Mouse (Mus musculus): ENCODE measurements around the gene Phtf2.

Phtf2 gene

DNA sequence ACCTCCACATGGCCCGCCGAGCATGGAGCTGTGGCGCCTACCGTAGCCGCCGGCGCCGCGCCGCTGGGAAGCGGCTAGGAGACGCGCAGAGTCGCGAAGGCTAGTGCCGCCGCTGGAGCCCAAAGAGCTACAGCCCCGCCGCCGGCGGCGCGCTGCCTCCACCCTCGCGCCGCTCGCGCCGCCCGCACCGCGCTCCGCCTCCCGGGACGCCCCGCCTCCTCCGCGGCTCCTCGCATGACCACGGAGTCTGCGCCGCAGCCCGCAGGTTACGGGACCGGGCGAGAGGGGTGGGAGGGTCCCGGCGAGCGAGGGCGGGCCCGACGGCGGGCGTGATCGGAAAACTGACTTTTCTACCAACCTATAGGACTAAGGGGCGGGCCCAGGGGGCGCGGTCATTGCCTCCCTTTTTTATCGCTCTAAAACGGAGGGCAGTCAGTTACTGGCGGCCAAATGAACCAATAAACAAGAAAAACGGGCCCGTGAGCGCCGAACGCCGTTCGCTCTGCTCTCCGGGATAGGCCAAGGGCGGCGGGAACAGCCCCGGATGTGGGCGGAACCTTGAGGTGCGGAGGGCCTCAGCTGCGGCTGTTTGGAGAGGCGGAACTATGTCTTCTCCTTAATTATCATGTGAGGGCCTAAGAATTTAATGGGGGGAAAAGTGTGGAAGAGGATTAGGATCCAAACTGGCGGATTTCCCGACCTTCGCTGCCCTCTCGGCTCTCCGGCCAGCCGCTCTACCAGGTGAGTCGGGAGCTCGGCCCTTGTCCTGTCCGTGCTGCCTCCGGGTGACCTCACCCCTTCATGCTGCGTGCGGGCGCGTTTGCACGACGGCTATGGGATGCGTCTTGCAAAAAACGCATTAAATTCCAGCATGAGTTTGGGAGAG lies at the start of gene Phtf2, which contains the start of gene Tmem60:
TSS of gene Phtf2 (minus strand) at position 210 of the 886 bp plus-strand sequence.
TSS of gene Tmem60 (plus strand) at position 277 of the 886 bp plus-strand sequence.
- in situ Hi-C loops (cut with MboI, MseI): no loop called here

DNA sequence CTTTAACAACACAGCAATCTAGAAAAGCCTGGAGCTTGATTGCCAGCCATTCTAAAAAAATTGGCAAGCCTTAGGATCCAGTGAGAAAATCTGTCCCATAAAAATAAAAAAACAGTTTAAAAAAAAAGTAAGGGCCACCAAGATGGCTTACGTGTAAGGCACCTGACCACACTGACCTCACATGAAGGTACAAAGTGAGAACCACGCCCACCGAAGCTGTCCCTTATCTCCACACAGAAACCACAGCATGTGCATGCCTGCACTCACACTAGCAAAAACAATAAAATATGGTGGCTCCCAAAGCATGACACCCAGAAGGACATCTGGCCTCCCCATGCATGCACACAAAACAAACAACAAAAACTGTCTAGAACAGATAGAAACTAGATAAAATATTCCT lies 49.4 kb upstream of the Phtf2 start:
- in situ Hi-C loops (cut with MboI, MseI): no loop called here

GRCm38 (mm10) chr5:20930430-20930829 lies 48.5 kb upstream of the Phtf2 start:
- in situ Hi-C loops (cut with MboI, MseI): no loop called here

- in situ Hi-C loops (cut with MboI, MseI): no loop called here
Measured at GRCm38 (mm10) chr5:20929669-20930151, 47.8 kb upstream of the Phtf2 start.

GRCm38 (mm10) chr5:20925451-20925850 lies 43.5 kb upstream of the Phtf2 start:
- in situ Hi-C loops (cut with MboI, MseI): no loop called here

- in situ Hi-C loops (cut with MboI, MseI): no loop called here
Measured at GRCm38 (mm10) chr5:20924608-20925007, 42.7 kb upstream of the Phtf2 start.

DNA sequence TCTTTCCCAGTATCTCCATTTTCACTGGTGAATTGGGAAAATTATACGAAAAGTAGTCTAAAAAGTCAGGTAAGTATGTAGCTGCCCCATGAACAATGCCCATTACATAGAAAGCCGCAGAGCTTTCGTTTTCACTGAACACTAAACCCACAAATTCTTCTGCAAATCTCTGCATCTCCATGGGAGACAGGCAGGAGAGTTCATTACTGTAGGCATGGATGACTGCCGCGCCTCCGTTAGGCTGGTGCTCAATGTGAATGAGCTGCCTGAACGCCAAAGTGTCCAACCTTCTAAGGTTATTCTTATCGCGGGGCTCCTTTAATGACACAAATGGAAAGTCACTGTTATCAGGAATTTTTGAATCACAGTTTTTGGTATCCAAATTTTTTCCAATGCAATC lies 37.6 kb upstream of the Phtf2 start:
- in situ Hi-C loops (cut with MboI, MseI): no loop called here

GRCm38 (mm10) chr5:20918967-20919366 lies 37.0 kb upstream of the Phtf2 start:
- in situ Hi-C loops (cut with MboI, MseI): no loop called here

DNA sequence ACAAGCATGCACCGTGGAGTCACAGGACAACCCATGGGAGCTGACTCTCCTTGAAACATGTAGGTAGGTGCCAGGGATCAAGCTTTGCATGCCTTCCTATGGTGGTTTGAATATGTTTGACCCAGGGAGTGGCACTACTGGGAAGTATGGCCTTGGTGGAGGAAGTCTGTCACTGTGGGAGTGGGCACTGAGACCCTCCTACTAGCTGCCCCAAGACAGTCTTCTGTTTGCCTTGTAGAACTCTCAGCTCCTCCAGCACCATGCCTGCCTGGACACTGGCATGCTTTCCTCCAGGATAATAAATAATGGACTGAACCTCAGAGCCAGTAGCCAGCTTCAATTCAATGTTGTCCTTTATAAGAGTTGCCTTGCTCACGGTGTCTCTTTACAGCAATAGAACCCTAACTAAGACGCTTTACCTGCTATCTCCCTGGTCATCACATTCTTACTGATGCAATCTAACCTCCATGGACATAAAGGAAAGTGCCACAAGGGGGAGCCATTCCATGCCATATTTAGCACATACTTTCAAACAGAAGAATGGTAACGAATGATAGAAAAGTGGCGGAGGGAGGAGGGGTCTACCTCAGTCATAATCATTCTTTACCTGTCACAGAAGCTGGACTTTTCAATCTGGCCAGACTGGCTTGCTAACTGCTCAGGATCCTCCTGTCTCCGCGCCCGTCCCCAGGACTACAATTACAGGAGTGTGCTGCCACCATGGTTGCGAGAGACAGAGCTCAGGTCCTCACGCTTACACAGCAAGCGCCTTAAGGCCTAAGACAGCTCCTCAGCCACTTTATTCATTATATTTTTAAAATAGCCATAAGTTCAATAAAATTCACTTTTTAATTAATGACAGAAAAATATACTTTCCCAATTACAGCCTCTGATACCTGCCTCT lies 31.7 kb upstream of the Phtf2 start:
- in situ Hi-C loops (cut with MboI, MseI): loop anchor here (5.0 kb wide), 1 partner anchor 49 kb away; no protein-coding TSS in a partner anchor

DNA sequence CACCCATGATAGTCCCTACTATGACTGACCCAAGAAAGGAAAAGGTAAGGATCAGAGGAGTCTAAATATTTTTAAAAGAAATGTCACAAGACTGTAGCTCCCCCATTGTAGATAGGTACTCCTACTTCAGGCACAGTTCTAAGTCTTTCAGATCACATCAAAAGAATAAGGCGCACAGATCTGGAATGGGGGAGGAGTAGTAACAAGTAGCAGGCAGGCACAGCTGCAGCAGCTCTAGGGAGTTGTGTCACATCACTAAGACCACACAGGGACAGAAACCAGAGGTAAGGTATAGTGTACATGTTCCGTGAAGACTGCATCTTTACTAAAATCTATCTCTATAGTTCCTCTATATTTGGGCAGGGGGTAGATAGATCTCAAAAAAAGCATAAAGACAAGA lies 29.8 kb upstream of the Phtf2 start:
- in situ Hi-C loops (cut with MboI, MseI): loop anchor here (5.0 kb wide), 1 partner anchor 51 kb away; no protein-coding TSS in a partner anchor

- in situ Hi-C loops (cut with MboI, MseI): no loop called here
Measured at GRCm38 (mm10) chr5:20906191-20906590, 24.3 kb upstream of the Phtf2 start.

DNA sequence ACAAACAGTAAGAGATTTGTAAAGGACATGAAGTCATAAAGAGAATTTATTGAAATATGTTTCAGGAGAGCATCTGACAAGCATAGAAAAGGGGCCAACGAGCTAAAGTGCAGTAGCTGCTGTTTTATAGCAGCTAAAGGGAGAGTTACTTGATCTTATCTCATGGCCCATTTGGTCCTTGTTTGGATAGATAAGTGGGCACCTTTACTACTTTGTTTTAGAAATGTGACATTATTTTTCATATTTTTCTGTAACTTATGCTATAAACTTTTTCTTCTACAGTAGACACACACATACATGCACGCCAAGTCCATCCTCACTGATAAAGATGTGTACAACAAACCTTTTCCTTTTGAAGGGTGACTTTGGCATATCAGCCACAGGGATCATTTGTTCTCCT lies 23.5 kb upstream of the Phtf2 start:
- in situ Hi-C loops (cut with MboI, MseI): no loop called here

DNA sequence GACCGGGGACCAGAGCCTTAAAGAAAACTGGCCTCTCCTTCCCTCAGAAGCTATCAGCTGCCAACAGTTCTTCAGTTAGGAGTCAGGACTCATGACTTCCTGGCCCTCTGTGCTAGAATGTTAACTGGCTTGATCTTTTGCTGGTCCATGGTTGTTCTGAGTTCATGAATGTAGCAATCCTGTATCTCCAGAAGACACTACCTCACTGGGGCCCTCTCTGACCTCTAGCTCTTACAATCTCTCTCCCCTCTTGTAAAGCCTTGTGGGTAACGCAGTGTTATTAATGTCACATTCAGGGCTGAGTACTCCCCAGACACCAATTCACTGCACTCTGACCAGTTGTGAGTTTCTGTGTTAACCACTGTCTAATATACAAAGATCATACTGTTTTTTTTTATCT lies 22.7 kb upstream of the Phtf2 start:
- in situ Hi-C loops (cut with MboI, MseI): no loop called here

GRCm38 (mm10) chr5:20897446-20898167 lies 15.7 kb upstream of the Phtf2 start:
- in situ Hi-C loops (cut with MboI, MseI): no loop called here

DNA sequence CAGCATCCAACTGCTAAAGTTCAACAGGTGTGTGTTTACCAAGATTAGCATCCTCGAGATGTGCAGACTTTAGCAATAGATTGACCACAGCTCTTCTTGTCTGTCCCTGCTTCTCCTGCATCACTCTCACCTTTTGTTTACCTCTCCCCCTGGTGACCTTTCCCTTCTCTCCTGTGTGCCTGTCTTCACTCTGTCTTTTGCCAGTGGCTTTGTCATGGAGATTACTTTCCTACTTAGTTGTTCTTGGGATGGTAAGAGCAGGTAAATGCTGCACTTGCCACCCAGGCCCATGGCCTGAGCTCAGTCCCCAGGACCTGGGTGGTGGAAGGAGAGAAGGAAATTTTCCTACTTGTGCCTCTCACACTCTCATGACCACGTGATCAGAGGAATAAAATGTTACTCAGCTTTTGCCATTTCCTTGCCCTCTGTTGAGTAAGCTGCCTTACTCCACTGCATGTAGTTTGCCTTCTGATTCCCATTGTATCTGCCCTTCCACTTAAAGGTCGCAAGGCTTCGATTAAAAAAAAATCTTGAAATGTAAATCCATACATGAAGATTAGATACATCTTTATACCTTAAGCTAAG lies 2.2 kb upstream of the Phtf2 start:
- in situ Hi-C loops (cut with MboI, MseI): no loop called here

- in situ Hi-C loops (cut with MboI, MseI): no loop called here
Measured at GRCm38 (mm10) chr5:20880797-20881775, 838 bp downstream of the Phtf2 start.

- in situ Hi-C loops (cut with MboI, MseI): no loop called here
Measured at GRCm38 (mm10) chr5:20880386-20880785, 1.5 kb downstream of the Phtf2 start.

DNA sequence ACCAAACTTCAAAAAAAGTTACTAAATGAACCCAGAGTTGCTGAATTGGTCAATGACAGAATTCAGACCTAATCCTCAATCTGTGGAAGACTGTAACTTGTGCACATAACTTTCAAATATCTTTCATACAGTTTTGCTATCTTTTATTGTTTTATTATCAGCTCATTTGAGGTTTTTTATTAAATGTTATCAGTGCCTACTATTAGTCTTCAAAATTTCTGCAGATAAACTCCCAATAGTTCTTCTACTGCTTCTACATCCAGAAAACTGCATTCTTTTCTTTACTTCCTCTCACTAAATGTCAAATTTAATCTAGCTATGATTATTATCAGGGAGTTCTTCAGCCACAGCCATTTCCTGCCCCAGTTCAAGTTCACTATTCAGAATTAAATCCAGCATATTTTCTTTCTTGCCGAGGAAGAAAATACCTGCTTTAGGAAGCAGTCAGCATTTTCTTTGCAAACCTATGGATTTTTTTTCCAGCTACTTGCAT lies 4.9 kb downstream of the Phtf2 start:
- in situ Hi-C loops (cut with MboI, MseI): no loop called here

DNA sequence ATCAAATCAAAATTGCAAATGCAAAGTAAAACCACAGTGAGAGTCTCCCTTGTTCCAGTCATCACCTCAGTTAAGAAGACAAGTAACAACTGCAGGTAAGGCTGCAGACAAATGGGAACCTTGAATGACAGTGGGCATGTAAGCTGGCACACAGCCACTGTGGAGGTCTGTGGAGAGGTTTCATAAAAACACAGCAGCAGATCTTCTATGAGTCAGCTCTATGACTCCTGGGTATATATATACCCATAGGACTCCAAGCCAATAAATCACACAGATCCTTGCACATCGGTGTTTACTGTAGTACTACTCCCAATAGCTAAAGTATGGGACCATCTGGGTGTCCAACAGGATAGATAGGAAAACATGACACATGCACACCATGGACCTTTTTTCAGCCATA lies 8.8 kb downstream of the Phtf2 start:
- in situ Hi-C loops (cut with MboI, MseI): no loop called here

Measured in regulatory T cell (primary cell).